Mouse (Mus musculus) CD4-positive, CD25-positive, alpha-beta regulatory T cell, adult 4 months (primary cell): ENCODE data around the gene Lsm4. TPM values are rescaled to one million over a fixed set of nuclear protein-coding genes. Genes with fewer than 3 reads are reported as not detected.

ENCODE experiments used
- ATAC-seq: one replicate; pipeline ENCODE4 v1.8.0; 2017
- polyA plus RNA-seq, 2 experiments: library from polyadenylated mRNA; unstranded; fragments of 100-300 nt; shearing (Covaris generic); gene quantifications; one replicate each; pipeline ENCODE4 v1.2.1; 2017

The Lsm4 gene
- polyA plus RNA-seq, 2 experiments from 2014 or later = 86.8 to 94.5 TPM

- ATAC-seq = no peak
These were observed 22.7 kb upstream of the Lsm4 start for GRCm38 (mm10) chr8:70650351-70650750.

DNA sequence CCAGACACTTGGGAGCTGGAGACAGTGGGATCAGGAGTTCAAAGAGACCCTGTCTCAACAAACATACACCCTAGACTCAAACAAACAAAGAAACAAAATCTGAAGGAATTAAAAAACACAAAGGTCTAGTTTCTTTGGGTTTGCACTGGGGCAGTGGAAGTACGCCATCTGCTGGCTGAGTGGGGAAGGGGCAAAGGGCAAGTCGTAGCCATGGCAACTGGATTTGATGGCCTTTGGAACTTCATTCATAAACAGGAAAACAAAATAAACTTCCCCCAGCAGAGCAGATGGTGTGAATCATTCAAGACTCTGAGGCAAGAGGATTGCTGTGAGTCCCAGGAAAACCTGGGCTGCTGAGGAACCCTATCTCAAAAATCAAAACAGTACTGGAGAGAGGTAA is 19.8 kb upstream of the Lsm4 start:
- ATAC-seq = peak; percentile 65

- ATAC-seq = no peak
These were observed 18.9 kb upstream of the Lsm4 start for GRCm38 (mm10) chr8:70654121-70654520.

DNA sequence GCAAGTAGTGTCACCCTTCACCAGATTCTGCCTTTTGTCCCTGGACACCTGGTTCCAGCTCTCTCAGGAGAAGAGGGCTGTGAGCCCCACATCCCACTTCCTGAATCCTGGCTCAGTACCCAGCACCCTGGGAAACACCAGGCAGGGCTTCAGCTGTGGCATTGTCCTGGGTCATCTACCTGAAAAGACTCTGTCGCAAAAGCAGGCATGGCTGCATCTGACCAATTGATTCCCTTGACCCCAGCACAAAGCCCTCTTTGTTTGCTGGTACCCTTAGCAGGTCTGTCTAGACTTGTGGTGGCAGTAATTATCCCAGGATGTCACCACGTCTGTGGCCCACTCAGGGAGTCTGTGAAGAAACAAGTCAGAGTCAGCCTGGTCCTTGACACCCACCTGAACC is 17.6 kb upstream of the Lsm4 start:
- no peak for ATAC-seq

GRCm38 (mm10) chr8:70656193-70656790 is 16.8 kb upstream of the Lsm4 start:
- ATAC-seq = no peak

- ATAC-seq = no peak
These were observed 15.8 kb upstream of the Lsm4 start for GRCm38 (mm10) chr8:70657214-70657613.

DNA sequence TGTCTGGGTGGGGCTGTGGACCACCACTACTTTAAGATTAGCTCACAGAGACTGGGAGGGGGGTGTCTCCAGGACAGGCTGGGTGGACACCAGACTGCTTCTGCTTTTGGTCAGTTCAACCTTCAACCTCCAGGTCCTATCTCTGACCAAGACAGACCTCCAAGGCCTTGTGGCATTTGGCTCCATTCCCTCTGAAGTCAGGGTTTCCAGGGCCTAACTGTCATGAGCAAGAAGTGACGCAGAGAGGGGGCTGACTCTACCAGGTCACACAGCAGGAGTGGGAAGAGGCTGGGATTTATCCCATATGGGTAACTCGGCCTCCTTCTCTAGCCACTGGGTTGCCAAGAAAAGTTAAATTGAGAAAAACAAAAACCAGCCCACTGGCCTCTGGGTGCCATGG is 15.3 kb upstream of the Lsm4 start:
- ATAC-seq = no peak

DNA sequence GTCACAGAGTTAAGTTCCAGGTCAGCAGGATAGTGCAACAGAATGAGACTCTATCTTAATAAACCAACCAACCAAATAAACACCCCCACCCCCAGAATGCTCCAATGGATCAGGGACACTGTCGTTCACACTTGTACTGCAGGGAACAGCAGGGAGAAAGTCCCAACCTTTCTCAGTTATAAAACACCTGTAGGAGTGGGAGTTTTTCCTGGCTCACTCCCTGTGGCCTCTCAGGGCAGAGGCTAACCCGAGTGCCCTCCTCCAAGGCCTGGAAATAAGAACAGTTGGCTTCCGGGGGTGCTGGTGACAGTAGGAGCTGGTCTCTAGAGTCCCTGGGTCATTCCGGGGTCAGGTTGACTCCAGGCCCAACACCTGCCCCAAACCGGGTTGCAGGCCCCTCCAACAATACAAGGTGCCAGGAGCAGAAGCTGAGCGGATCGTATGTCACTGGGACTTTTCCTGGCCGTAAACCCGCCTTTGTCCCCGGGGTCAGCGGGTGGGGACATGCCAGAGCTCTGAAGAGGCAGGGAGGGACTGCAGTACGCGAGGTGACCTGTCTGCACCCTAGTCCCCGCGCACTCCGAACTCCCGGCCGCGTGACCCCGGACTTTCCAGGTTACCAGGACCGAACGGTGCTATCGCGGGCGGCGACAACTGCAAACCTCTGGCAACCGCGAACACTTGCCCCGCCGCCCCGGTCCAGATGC is 14.0 kb upstream of the Lsm4 start:
- ATAC-seq = peak; percentile 42

GRCm38 (mm10) chr8:70659604-70660272 is 13.3 kb upstream of the Lsm4 start:
- ATAC-seq = peak; percentile 76

- ATAC-seq = peak; percentile 22
These were observed 12.7 kb upstream of the Lsm4 start, which contains the start of gene Pgpep1 for GRCm38 (mm10) chr8:70660273-70660725. Pgpep1 (minus strand) TSS chr8:70660388.

GRCm38 (mm10) chr8:70663691-70664090 is 9.4 kb upstream of the Lsm4 start:
- no peak for ATAC-seq

GRCm38 (mm10) chr8:70664631-70665030 is 8.4 kb upstream of the Lsm4 start:
- ATAC-seq = no peak

GRCm38 (mm10) chr8:70665599-70665998 is 7.4 kb upstream of the Lsm4 start:
- ATAC-seq = no peak

GRCm38 (mm10) chr8:70667071-70667470 is 6.0 kb upstream of the Lsm4 start:
- no peak for ATAC-seq

- no peak for ATAC-seq
These were observed 1.3 kb upstream of the Lsm4 start for GRCm38 (mm10) chr8:70671615-70672324.

- no peak for ATAC-seq
These were observed 546 bp upstream of the Lsm4 start for GRCm38 (mm10) chr8:70672325-70673078.

DNA sequence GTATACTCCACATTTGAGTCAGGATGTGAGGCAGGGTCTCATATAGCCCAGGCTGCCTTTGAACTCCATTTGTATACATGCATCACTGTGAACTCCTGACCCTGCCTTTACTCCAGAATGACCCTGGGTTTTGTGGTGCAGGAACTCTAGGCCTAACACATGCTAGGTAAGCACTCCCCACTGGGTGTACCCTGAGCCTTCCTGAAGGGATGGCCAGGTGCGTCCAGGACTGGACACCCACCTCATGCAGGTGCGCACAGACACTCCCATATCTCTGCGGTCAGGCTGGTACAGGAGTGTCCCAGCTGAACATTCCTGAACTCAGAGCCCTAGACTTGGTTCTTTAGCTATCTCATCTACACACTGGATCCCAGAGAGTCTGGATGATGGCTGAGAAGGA is 1.1 kb downstream of the Lsm4 start:
- no peak for ATAC-seq

DNA sequence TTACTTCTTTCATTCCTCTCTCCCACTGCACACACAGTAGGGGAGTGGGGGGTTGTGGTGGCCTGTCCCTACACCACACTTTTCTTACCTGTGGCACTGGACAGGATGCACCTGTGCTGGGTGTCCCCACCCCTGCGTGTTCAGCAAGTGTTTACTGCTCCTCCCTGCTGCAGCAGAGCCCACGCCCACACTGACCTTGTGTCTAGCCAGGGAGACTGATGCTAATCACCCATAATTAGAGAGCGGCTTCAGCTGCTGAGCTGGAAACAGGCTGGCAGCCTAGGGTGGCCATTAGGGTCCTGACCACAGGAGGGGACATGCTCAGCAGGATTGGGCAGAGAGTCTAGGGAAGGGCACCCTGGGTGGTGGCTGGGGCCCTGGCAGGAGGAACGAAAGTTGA is 1.7 kb downstream of the Lsm4 start:
- no peak for ATAC-seq

DNA sequence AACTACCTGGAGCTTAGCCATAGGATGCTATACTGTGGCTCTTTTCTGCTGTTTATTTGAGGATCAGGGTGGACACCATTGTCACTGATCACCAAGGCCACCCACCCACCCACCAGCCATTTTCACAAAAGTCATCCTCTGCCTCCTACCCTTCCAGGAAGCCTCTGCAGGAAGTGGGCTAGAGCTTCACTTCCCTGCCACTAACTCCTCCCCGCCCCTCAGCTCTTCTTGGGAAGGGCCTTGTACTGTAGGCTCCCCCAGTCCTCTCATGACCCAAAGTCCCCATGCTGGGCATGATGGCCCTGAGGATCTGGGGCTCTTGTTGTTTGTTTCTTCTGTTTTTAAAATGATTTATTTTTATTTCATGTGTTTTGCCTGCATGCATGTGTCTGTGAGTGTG is 2.3 kb downstream of the Lsm4 start:
- peak; percentile 51 for ATAC-seq

DNA sequence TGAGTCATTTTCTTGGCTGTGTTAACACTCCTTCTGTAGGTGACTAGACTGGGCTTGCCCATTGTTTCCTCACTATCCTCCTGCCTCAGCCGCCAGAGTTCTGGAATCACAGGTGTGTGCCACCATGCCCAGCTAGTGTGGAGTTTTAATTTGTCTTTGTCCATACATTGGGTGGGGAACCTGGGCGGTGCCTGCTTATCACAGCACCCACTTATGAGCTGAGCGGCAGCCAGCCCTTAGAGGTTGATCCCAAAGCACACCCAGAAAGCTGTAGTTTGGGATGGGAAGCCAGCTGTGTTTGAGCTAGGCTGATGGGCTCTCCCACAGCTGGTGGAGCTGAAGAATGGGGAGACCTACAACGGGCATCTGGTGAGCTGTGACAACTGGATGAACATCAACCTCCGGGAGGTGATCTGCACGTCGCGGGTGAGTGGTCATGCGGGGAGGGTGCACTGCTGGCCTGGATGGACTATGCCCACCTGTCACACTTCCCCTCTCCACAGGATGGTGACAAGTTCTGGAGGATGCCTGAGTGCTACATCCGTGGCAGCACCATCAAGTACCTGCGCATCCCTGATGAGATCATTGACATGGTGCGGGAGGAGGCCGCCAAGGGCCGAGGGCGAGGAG is 4.5 kb downstream of the Lsm4 start:
- no peak for ATAC-seq

DNA sequence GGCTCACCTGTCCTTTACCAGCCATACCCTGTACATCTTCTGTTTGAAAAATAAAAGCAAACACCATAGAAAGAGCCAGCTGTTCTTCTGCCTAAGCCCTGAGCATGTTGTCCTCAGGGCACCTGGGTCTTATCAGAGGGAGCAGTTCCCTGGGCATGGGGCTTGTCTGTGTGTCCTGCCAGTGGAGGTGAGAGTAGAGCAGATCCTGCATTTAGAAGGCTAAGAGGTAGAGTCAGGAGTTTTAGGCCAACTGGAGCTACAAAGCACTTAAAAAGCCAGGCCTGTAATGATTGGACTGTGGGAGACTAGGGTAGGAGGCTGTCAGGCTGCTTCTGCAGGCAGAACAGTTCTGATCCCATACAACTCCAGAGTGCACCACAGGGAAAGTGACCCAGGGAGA is 5.6 kb downstream of the Lsm4 start:
- no peak for ATAC-seq

DNA sequence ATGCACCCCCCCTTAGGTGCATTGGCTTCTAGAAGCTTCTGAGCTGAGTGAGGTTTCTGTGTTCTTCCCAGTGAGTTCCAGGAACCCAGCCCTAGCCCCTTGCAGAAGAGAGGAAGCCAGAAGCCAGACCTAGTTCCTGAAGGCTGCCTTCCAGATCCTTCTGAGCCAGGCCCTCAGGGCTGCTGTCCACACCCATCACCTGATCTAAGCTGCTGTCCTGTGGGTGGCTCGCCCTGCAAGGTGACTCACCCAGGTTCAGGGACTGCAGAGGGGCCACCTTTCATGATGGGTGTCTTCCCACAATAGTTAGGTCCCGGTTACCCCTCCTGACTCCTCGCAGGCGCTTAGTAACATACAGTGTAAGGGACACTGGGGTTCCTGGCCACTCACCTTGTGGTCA is 6.4 kb downstream of the Lsm4 start:
- ATAC-seq = no peak
